Mouse (Mus musculus) G1E (cell line): ENCODE results near the gene Iqcb1. TPM values are rescaled to one million over a fixed set of nuclear protein-coding genes. Genes with fewer than 3 reads are reported as not detected.

Experiments
- ATAC-seq: 2 replicates; pipeline ENCODE4 v1.8.0; 2016; ENCODE audit warnings: mild to moderate bottlenecking; ENCODE audit not compliant: insufficient number of reproducible peaks, poor library complexity, low FRiP score, severe bottlenecking; ENCODE audit errors: extremely low read depth
- DNase-seq: peaks from one replicate; pipeline ENCODE4 v3.0.0; 2012; ENCODE audit warnings: low spot score
- H3K27me3 ChIP-seq: 2 replicates; pipeline ENCODE4 v1.6.1; 2012; ENCODE audit warnings: mild to moderate bottlenecking, low read length, inconsistent platforms; ENCODE audit not compliant: insufficient read depth
- H3K36me3 ChIP-seq: replicated peaks from 2 replicates; pipeline ENCODE3; 2012; ENCODE audit warnings: mild to moderate bottlenecking, inconsistent platforms
- H3K4me1 ChIP-seq: 2 replicates; pipeline ENCODE4 v1.6.1; 2012; ENCODE audit warnings: low read depth, low read length, inconsistent platforms, mixed read lengths; ENCODE audit not compliant: insufficient read depth
- H3K4me3 ChIP-seq: 2 replicates; pipeline ENCODE4 v1.5.1; 2012; ENCODE audit warnings: low read depth, mild to moderate bottlenecking, inconsistent platforms, low read length, moderate library complexity, mixed read lengths
- H3K9me3 ChIP-seq: replicated peaks from 2 replicates; pipeline ENCODE4 v1.6.1; 2012; ENCODE audit warnings: inconsistent platforms
- CTCF ChIP-seq: IDR thresholded peaks from 2 replicates; pipeline ENCODE4 v1.5.1; 2012; ENCODE audit warnings: low read depth, low read length, inconsistent platforms, mixed read lengths
- GATA1 ChIP-seq: IDR thresholded peaks from 2 replicates; pipeline ENCODE4 v1.6.1; 2012; ENCODE audit warnings: borderline replicate concordance, low read length, inconsistent platforms, mixed read lengths
- GATA2 ChIP-seq: IDR thresholded peaks from 2 replicates; pipeline ENCODE4 v1.6.1; 2012; ENCODE audit warnings: low read depth, low read length, inconsistent platforms, borderline replicate concordance
- POLR2AphosphoS5 ChIP-seq: IDR thresholded peaks from 2 replicates; pipeline ENCODE4 v1.6.1; 2012; ENCODE audit warnings: low read depth, low read length, inconsistent platforms; ENCODE audit not compliant: insufficient replicate concordance
- TAL1 ChIP-seq: conservative IDR thresholded peaks from 2 replicates; pipeline ENCODE4 v1.6.1; 2012; ENCODE audit warnings: low read depth, low read length, inconsistent platforms, mixed read lengths
- polyA plus RNA-seq: library from polyadenylated mRNA; stranded (reverse); fragments of >175 nt; gene quantifications from 2 replicates; pipeline ENCODE4 v1.2.3, GENCODE M21; 2012
- total RNA-seq, 2 experiments: library from RNA; stranded (forward) in 1 of 2; stranded (reverse) in 1 of 2; fragments of 200-1000 nt in 1 of 2; fragments of >200 nt in 1 of 2; fragmentation: Nextera tagmentation in 1 of 2; gene quantifications; 2 replicates each; pipeline ENCODE4 v1.2.3; 2014 to 2017

The Iqcb1 gene
- total and polyA plus RNA-seq, 3 experiments: 2.9 to 27.7 (median 19.0) TPM

- Histone ChIP-seq H3K4me1 (peaks cover 6% of the 10 kb centered on the region), H3K4me3 (no peak overlapping the region), H3K27me3 (no peaks in the 10 kb centered on the region), H3K36me3 (peaks cover 83% of the 10 kb centered on the region), H3K9me3 (no peaks in the 10 kb centered on the region)
- DNase-seq (no peak), ATAC-seq (no peak)
- TF ChIP-seq GATA2: no peak
- TF ChIP-seq TAL1: no peak
- TF ChIP-seq POLR2AphosphoS5: no peak
Measured at GRCm38 (mm10) chr16:36921067-36921613, 93.0 kb downstream of the Iqcb1 start.

- TF ChIP-seq TAL1 (no peak), POLR2AphosphoS5 (no peak), GATA1 (no peak), CTCF (no peak), GATA2 (no peak)
- Histone ChIP-seq H3K4me1 (peaks cover 6% of the 10 kb centered on the region), H3K36me3 (peaks cover 84% of the 10 kb centered on the region), H3K4me3 (no peak overlapping the region), H3K9me3 (no peaks in the 10 kb centered on the region), H3K27me3 (no peaks in the 10 kb centered on the region)
- ATAC-seq (no peak), DNase-seq (no peak)
Measured at GRCm38 (mm10) chr16:36921980-36922379, 93.8 kb downstream of the Iqcb1 start.

Other genes with a start within 250 kb of the Iqcb1 start
- not detected in 2 replicates for gene Cd86, start 162.3 kb upstream of the Iqcb1 start, total RNA-seq (2014; fragmentation: Nextera tagmentation)
- gene Cd86, start 162.3 kb upstream of the Iqcb1 start, total RNA-seq (2017): not detected in 2 replicates
- gene Cd86, start 162.3 kb upstream of the Iqcb1 start, polyA plus RNA-seq: not detected in 2 replicates
- gene Ildr1, start 134.4 kb upstream of the Iqcb1 start, total RNA-seq (2014; fragmentation: Nextera tagmentation): not detected in 2 replicates
- gene Ildr1, start 134.4 kb upstream of the Iqcb1 start, total RNA-seq (2017): 0.27 TPM in 1 of 2 replicates, not detected in the other
- gene Ildr1, start 134.4 kb upstream of the Iqcb1 start, polyA plus RNA-seq: not detected in 2 replicates
- gene Slc15a2, start 43.4 kb upstream of the Iqcb1 start, total RNA-seq (2014; fragmentation: Nextera tagmentation): 141 and 144 TPM in 2 replicates
- gene Slc15a2, start 43.4 kb upstream of the Iqcb1 start, total RNA-seq (2017): 98.9 and 111 TPM in 2 replicates
- gene Slc15a2, start 43.4 kb upstream of the Iqcb1 start, polyA plus RNA-seq: 1.2 and 1.6 TPM in 2 replicates
- gene Eaf2, start 46.6 kb downstream of the Iqcb1 start, total RNA-seq (2014; fragmentation: Nextera tagmentation): 1.8 and 2.4 TPM in 2 replicates
- gene Eaf2, start 46.6 kb downstream of the Iqcb1 start, total RNA-seq (2017): 1.4 and 2.1 TPM in 2 replicates
- 0.47 and 0.68 TPM in 2 replicates for gene Eaf2, start 46.6 kb downstream of the Iqcb1 start, polyA plus RNA-seq
- gene Golgb1, start 46.8 kb downstream of the Iqcb1 start, total RNA-seq (2014; fragmentation: Nextera tagmentation): 30.0 and 31.9 TPM in 2 replicates
- gene Golgb1, start 46.8 kb downstream of the Iqcb1 start, total RNA-seq (2017): 33.9 and 39.3 TPM in 2 replicates
- 11.0 and 12.1 TPM in 2 replicates for gene Golgb1, start 46.8 kb downstream of the Iqcb1 start, polyA plus RNA-seq
- gene Hcls1, start 106.6 kb downstream of the Iqcb1 start, total RNA-seq (2014; fragmentation: Nextera tagmentation): 6.6 and 11.9 TPM in 2 replicates
- 70.6 and 72.8 TPM in 2 replicates for gene Hcls1, start 106.6 kb downstream of the Iqcb1 start, total RNA-seq (2017)
- 41.2 and 50.4 TPM in 2 replicates for gene Hcls1, start 106.6 kb downstream of the Iqcb1 start, polyA plus RNA-seq
- gene Fbxo40, start 162.1 kb downstream of the Iqcb1 start, total RNA-seq (2014; fragmentation: Nextera tagmentation): not detected in 2 replicates
- gene Fbxo40, start 162.1 kb downstream of the Iqcb1 start, total RNA-seq (2017): 0.11 and 0.76 TPM in 2 replicates
- gene Fbxo40, start 162.1 kb downstream of the Iqcb1 start, polyA plus RNA-seq: not detected in 2 replicates
- 42.1 and 45.1 TPM in 2 replicates for gene Polq, start 183.4 kb downstream of the Iqcb1 start, total RNA-seq (2014; fragmentation: Nextera tagmentation)
- 24.5 and 26.9 TPM in 2 replicates for gene Polq, start 183.4 kb downstream of the Iqcb1 start, total RNA-seq (2017)
- gene Polq, start 183.4 kb downstream of the Iqcb1 start, polyA plus RNA-seq: 3.0 and 4.2 TPM in 2 replicates